Mouse (Mus musculus) adrenal gland, adult 2 months (tissue): ENCODE data around the gene Smoc1. TPM values are rescaled to one million over a fixed set of nuclear protein-coding genes. Genes with fewer than 3 reads are reported as not detected.

Source experiments
- DNase-seq: peaks from one replicate; pipeline ENCODE4 v3.0.0; 2021
- polyA plus RNA-seq: library from polyadenylated mRNA; depleted of rRNA; stranded (reverse); fragments of >200 nt; gene quantifications from 2 replicates; pipeline ENCODE4 v1.2.3, GENCODE M21; 2012
- total RNA-seq, 2 experiments: library from RNA; stranded (reverse); gene quantifications; 2 replicates each; pipeline ENCODE4 v1.2.3; 2021

Gene Smoc1
- total and polyA plus RNA-seq, 3 experiments, result 159 to 305 (median 164) TPM

- DNase-seq, result no peak
These were observed 1.6 kb upstream of the Smoc1 start for GRCm38 (mm10) chr12:81024993-81025392.

- peak; percentile 66 for DNase-seq
These were observed 661 bp downstream of the Smoc1 start for GRCm38 (mm10) chr12:81026995-81027942.

- no peak for DNase-seq
These were observed 1.8 kb downstream of the Smoc1 start for GRCm38 (mm10) chr12:81028291-81028920.

- no peak for DNase-seq
These were observed 3.1 kb downstream of the Smoc1 start for GRCm38 (mm10) chr12:81029731-81030130.

GRCm38 (mm10) chr12:81031579-81031978 is 5.0 kb downstream of the Smoc1 start:
- no peak for DNase-seq

- DNase-seq, result peak; percentile 72
These were observed 6.9 kb downstream of the Smoc1 start for GRCm38 (mm10) chr12:81033389-81034041.

GRCm38 (mm10) chr12:81034042-81034417 is 7.4 kb downstream of the Smoc1 start:
- DNase-seq, result no peak

- no peak for DNase-seq
These were observed 9.2 kb downstream of the Smoc1 start for GRCm38 (mm10) chr12:81035850-81036249.

GRCm38 (mm10) chr12:81043616-81044015 is 17.0 kb downstream of the Smoc1 start:
- DNase-seq, result no peak

- peak; percentile 66 for DNase-seq
These were observed 20.3 kb downstream of the Smoc1 start for GRCm38 (mm10) chr12:81046926-81047325.

- no peak for DNase-seq
These were observed 23.1 kb downstream of the Smoc1 start for GRCm38 (mm10) chr12:81049661-81050060.

GRCm38 (mm10) chr12:81055000-81055705 is 28.5 kb downstream of the Smoc1 start:
- peak; percentile 69 for DNase-seq

GRCm38 (mm10) chr12:81055811-81056210 is 29.2 kb downstream of the Smoc1 start:
- DNase-seq, result no peak

- DNase-seq, result no peak
These were observed 31.0 kb downstream of the Smoc1 start for GRCm38 (mm10) chr12:81057619-81058018.

- no peak for DNase-seq
These were observed 32.0 kb downstream of the Smoc1 start for GRCm38 (mm10) chr12:81058561-81058960.

- no peak for DNase-seq
These were observed 35.3 kb downstream of the Smoc1 start for GRCm38 (mm10) chr12:81061831-81062361.

- no peak for DNase-seq
These were observed 36.8 kb downstream of the Smoc1 start for GRCm38 (mm10) chr12:81063336-81063955.

- no peak for DNase-seq
These were observed 47.5 kb downstream of the Smoc1 start for GRCm38 (mm10) chr12:81074139-81074538.

- DNase-seq, result no peak
These were observed 48.3 kb downstream of the Smoc1 start for GRCm38 (mm10) chr12:81074941-81075340.

GRCm38 (mm10) chr12:81077953-81078646 is 51.5 kb downstream of the Smoc1 start:
- no peak for DNase-seq

- DNase-seq, result no peak
These were observed 53.7 kb downstream of the Smoc1 start for GRCm38 (mm10) chr12:81080345-81080744.
